Mouse (Mus musculus) kidney, postnatal 36 days (tissue): ENCODE results near the gene Brca2.
A peak's percentile ranks its signal among the peaks of the same experiment; 100 is the strongest.

Source experiments
- DNase-seq, 2 experiments: peaks; one replicate each; pipeline ENCODE4 v3.0.0; 2021 to 2022; ENCODE audit warnings: mixed read lengths in 2 of 2

The Brca2 gene

GRCm38 (mm10) chr5:150566226-150566625 lies 43.8 kb downstream of the Brca2 start:
- DNase-seq = no peak

GRCm38 (mm10) chr5:150566971-150567370 lies 44.5 kb downstream of the Brca2 start:
- no peak for DNase-seq

GRCm38 (mm10) chr5:150570496-150571219 lies 48.2 kb downstream of the Brca2 start:
- peak; percentile 31 to 50 for DNase-seq

- DNase-seq = no peak
Measured at GRCm38 (mm10) chr5:150574403-150574802, 52.0 kb downstream of the Brca2 start.

- no peak for DNase-seq
Measured at GRCm38 (mm10) chr5:150574885-150575284, 52.5 kb downstream of the Brca2 start.

- DNase-seq = peak in 1 of 2 experiments; percentile 21
Measured at GRCm38 (mm10) chr5:150576832-150577231, 54.4 kb downstream of the Brca2 start.

GRCm38 (mm10) chr5:150578613-150579171 lies 56.3 kb downstream of the Brca2 start:
- no peak for DNase-seq

- no peak for DNase-seq
Measured at GRCm38 (mm10) chr5:150581180-150581579, 58.8 kb downstream of the Brca2 start.

GRCm38 (mm10) chr5:150583181-150583580 lies 60.8 kb downstream of the Brca2 start:
- DNase-seq = no peak

GRCm38 (mm10) chr5:150583622-150584336 lies 61.3 kb downstream of the Brca2 start:
- peak in 1 of 2 experiments; percentile 29 for DNase-seq

- DNase-seq = no peak
Measured at GRCm38 (mm10) chr5:150584337-150584729, 61.9 kb downstream of the Brca2 start.

GRCm38 (mm10) chr5:150589945-150590344 lies 67.5 kb downstream of the Brca2 start:
- DNase-seq = no peak

- no peak for DNase-seq
Measured at GRCm38 (mm10) chr5:150592186-150592903, 69.9 kb downstream of the Brca2 start.

GRCm38 (mm10) chr5:150592904-150593755 lies 70.7 kb downstream of the Brca2 start:
- DNase-seq = peak in 1 of 2 experiments; percentile 42

GRCm38 (mm10) chr5:150593756-150594648 lies 71.6 kb downstream of the Brca2 start:
- peak; percentile 40 to 73 for DNase-seq

- DNase-seq = no peak
Measured at GRCm38 (mm10) chr5:150594649-150595339, 72.4 kb downstream of the Brca2 start.

- no peak for DNase-seq
Measured at GRCm38 (mm10) chr5:150595366-150596016, 73.1 kb downstream of the Brca2 start.

- DNase-seq = no peak
Measured at GRCm38 (mm10) chr5:150597088-150597487, 74.7 kb downstream of the Brca2 start, which contains the start of gene N4bp2l1. N4bp2l1 (minus strand) TSS chr5:150597188.

- peak; percentile 46 for DNase-seq
Measured at GRCm38 (mm10) chr5:150598202-150599119, 76.0 kb downstream of the Brca2 start.
